Mouse (Mus musculus) small intestine, adult 2 months (tissue): ENCODE data around the gene Prg2. TPM values are rescaled to one million over a fixed set of nuclear protein-coding genes. Genes with fewer than 3 reads are reported as not detected.

Source experiments
- H3K27ac ChIP-seq: fragments of 200-500 bp; 2 replicates; pipeline ENCODE4 v1.5.1; 2012; ENCODE audit warnings: low read depth, low read length, control low read depth, inconsistent platforms; ENCODE audit not compliant: insufficient read depth
- H3K27me3 ChIP-seq: fragments of 200-500 bp; 2 replicates; pipeline ENCODE4 v1.6.1; 2012; ENCODE audit warnings: mild to moderate bottlenecking, moderate library complexity, low read length, inconsistent platforms; ENCODE audit not compliant: control insufficient read depth, insufficient read depth
- H3K36me3 ChIP-seq: fragments of 200-500 bp; 2 replicates; pipeline ENCODE4 v1.6.1; 2012; ENCODE audit warnings: mild to moderate bottlenecking, low read length, control low read depth, inconsistent platforms; ENCODE audit not compliant: control insufficient read depth, insufficient read depth
- H3K4me1 ChIP-seq: fragments of 200-500 bp; 2 replicates; pipeline ENCODE4 v1.6.1; 2012; ENCODE audit warnings: low read length, inconsistent platforms, mixed read lengths; ENCODE audit not compliant: control insufficient read depth, insufficient read depth, insufficient read length
- H3K4me3 ChIP-seq: fragments of 200-500 bp; 2 replicates; pipeline ENCODE4 v1.5.1; 2012; ENCODE audit warnings: low read depth, mild to moderate bottlenecking, control low read depth, inconsistent platforms, low read length, moderate library complexity
- CTCF ChIP-seq: fragments of 200-500 bp; IDR thresholded peaks from 2 replicates; pipeline ENCODE4 v1.5.1; 2012; ENCODE audit warnings: low read depth, mild to moderate bottlenecking, control low read depth, inconsistent platforms, low read length, moderate library complexity, mixed read lengths; ENCODE audit not compliant: insufficient replicate concordance, insufficient read length; ENCODE audit errors: extremely low read depth
- POLR2A ChIP-seq: fragments of 200-500 bp; IDR thresholded peaks from 2 replicates; pipeline ENCODE4 v1.6.1; 2012; ENCODE audit warnings: low read depth, mild to moderate bottlenecking, control low read depth, inconsistent platforms, low read length, moderate library complexity
- WGBS: fragments of 180-500 bp; shearing (Covaris S2); methylation state at CpG from one replicate; pipeline ENCODE4 v1.1.7; 2018; 5-methylcytosine and 5-hydroxymethylcytosine counted together
- polyA plus RNA-seq: library from polyadenylated mRNA; depleted of rRNA; stranded (reverse); fragments of >200 nt; gene quantifications from 2 replicates; pipeline ENCODE4 v1.2.3, GENCODE M21; 2012

The Prg2 gene
- polyA plus RNA-seq, 1 experiment = 0.49 TPM

DNA sequence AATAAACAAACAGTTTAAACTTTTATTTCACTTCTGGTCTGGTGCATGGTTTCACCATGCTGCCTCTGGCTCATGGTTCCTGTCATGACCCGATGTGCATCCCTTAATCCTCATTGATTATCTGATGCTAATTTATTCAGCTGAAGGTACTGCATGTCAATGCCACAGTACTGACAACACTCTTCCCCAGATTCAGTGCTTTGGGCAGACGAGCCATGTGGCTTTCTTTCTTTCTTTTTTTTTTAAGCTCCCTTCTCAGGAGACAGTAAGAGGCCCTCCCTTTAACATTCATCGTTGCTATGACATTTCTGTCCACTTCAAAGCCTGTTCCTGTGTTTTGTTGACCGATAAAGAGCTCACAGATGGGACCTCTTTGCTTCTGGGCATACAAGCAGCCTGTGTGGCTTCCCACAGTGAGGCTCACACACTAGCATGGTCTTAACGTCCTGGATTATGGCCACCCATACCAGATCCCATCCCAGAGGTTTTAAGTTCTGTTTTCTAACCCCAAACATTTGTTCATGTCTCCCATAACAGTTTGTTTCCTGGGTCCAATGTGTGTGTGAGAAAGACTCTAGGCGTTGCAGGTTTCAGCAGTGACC is 17.3 kb upstream of the Prg2 start:
- Histone ChIP-seq H3K4me3 (no peak overlapping the region), H3K36me3 (no peaks in the 10 kb centered on the region), H3K27ac (peak overlapping the region; percentile 69), H3K27me3 (no peaks in the 10 kb centered on the region), H3K4me1 (peaks cover 2% of the 10 kb centered on the region)
- 59% methylated on average over 6 of the region's 6 CpGs for WGBS
- TF ChIP-seq CTCF (no peak), POLR2A (no peak)

DNA sequence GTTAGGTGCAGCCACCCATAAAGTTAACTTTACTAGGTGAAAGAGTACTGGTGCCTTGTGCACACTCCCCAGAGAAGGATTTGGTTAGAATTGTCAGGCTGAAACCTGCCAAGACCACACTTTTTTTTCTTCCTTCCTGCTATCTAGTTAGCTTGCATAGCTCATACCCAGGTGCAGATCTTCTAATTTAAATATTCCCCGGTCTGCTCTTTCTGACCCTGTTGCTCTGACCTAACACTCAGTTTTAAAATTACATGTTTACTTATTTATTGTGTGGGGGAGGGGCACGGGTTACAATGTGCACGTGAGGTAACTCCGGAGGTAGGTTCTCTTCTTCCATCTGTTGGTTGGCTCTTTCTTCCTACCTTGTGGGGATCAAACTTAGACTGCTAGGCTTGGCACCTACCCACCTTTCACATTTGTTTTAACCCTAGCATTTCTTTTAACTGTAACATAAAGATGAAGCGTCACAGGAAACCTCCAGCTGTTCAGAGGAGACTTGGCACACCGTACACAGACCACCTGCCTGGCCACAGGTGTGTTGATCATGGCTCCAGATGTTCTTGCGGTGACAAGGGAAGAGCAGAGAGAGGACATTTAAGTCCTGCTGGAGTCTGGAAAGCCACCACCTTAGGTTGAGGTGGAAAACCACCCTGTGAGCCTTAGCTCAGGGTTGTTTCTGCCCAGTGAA is 16.0 kb upstream of the Prg2 start:
- WGBS = 73% methylated on average over 7 of the region's 7 CpGs

DNA sequence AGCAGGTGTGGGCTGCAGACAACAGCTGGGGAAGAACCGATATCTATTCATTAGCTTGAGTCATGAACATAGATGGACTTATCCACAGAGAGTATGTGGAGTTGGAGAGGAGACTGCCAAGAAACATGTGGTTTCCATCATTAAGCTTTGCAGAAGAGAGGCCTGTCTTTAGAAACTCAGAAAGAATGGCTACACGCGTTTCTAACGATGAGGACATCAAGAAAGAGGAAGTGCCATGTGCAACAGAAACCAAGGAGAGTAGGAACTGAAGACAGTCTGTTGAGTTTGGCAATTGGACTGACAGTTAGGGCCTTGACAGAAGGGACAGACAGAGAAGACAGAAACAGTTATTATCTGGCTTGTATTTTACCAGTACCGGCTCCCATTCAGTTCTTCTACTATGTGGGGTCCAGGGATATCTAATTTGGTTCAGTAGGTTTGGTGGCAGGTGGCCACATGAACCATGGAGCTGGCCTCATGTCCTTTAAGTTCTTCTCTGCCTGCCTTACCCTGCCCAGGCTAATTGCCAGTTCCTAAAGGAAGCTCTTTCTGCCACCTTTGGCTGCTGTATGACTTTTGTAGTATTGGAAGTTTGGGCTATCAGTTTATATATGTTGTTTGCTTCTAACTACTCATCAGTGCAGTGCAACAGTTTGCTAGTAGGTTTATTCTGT is 12.8 kb upstream of the Prg2 start:
- TF ChIP-seq POLR2A = no peak
- TF ChIP-seq CTCF = no peak
- no peaks in the 10 kb centered on the region; the same call in 1 of the 2 replicates for H3K4me1 ChIP-seq
- 77% methylated on average over 5 of the region's 5 CpGs for WGBS
- H3K4me3 ChIP-seq = no peak overlapping the region
- no peak overlapping the region for H3K27ac ChIP-seq
- H3K36me3 ChIP-seq = no peaks in the 10 kb centered on the region
- no peaks in the 10 kb centered on the region for H3K27me3 ChIP-seq

More for the DNA sequence above, 16.0 kb upstream of the Prg2 start:
- H3K4me3 ChIP-seq = no peak overlapping the region
- H3K27me3 ChIP-seq = no peaks in the 10 kb centered on the region
- peak overlapping the region; percentile 70 for H3K27ac ChIP-seq
- H3K36me3 ChIP-seq = no peaks in the 10 kb centered on the region
- TF ChIP-seq CTCF (no peak), POLR2A (no peak)
- peaks cover 2% of the 10 kb centered on the region for H3K4me1 ChIP-seq

DNA sequence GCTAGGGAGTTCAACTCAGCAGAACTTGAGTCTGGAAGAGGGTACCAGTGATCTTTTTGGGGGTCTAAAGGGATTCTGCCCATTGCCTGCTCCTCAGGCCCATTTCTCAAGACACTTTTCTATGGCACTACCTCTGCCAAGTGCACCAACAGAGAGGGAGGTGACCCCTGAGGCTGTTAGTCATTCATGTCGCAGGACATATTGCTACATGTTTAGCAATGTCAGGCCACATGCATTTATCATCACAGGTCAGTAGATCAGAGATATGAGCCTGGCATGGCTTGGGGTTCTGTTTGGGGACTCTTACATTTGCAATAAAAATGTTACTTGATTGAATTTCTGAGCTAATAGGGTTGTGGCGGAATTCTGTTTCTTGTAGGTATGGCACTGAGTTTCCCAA is 4.7 kb upstream of the Prg2 start:
- TF ChIP-seq POLR2A = no peak
- TF ChIP-seq CTCF = no peak
- Histone ChIP-seq H3K27ac (no peak overlapping the region), H3K36me3 (no peaks in the 10 kb centered on the region), H3K27me3 (no peaks in the 10 kb centered on the region), H3K4me3 (no peak overlapping the region), H3K4me1 (no peaks in the 10 kb centered on the region)
- 85% methylated on average over 2 of the region's 2 CpGs for WGBS

DNA sequence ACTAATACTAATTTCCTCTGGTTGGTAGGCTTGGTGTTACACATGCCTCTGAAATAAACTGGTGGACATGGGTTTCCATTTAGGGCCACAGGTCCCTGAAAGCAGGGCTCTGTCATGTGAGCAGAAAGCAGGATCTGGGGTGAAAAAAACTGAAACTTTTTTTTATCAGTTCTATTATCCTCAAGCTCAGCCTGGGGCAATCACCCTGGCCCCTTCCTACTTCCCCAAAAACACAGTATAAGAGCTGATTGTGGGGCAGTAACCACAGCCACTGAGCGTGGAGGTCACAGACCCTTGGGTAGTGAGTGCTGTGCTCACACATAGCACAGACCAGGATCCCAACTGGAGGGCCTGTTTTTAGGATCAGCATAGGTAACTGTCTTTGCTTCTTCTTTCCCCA is 7.7 kb downstream of the Prg2 start, which contains the start of gene Prg3:
Prg3 (plus strand) TSS at position 286 of the 400 bp plus-strand sequence.
- Histone ChIP-seq H3K36me3 (no peaks in the 10 kb centered on the region), H3K27me3 (no peaks in the 10 kb centered on the region), H3K4me1 (no peaks in the 10 kb centered on the region), H3K27ac (no peak within 1 kb of the TSS), H3K4me3 (no peak within 1 kb of the TSS)
- no peak for TF ChIP-seq POLR2A
- 69% methylated on average over 1 of the region's 1 CpGs for WGBS

DNA sequence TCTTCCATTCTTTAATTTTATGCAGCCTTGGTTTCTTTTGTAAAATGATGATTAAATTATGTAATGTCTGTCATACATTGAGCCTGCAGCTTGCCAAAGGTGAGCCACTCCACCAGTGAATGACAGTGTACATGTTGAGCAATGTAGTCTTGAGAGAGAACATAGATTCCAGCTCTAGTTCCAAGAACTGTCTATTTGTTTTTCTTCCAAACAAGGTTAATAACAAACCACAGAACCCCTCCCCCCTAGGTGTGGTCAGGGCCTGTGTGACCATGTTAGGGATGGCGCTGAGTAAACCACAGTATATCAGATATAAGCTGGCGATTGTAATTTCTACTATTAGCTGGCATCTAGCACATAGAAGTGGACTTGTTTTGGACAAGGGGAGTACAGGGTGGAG is 16.1 kb downstream of the Prg2 start:
- H3K4me3 ChIP-seq = no peak overlapping the region
- no peaks in the 10 kb centered on the region for H3K36me3 ChIP-seq
- no peak for TF ChIP-seq POLR2A
- TF ChIP-seq CTCF = no peak
- H3K27ac ChIP-seq = no peak overlapping the region
- no peaks in the 10 kb centered on the region for H3K27me3 ChIP-seq
- H3K4me1 ChIP-seq = no peaks in the 10 kb centered on the region
- 53% methylated on average over 2 of the region's 2 CpGs for WGBS

DNA sequence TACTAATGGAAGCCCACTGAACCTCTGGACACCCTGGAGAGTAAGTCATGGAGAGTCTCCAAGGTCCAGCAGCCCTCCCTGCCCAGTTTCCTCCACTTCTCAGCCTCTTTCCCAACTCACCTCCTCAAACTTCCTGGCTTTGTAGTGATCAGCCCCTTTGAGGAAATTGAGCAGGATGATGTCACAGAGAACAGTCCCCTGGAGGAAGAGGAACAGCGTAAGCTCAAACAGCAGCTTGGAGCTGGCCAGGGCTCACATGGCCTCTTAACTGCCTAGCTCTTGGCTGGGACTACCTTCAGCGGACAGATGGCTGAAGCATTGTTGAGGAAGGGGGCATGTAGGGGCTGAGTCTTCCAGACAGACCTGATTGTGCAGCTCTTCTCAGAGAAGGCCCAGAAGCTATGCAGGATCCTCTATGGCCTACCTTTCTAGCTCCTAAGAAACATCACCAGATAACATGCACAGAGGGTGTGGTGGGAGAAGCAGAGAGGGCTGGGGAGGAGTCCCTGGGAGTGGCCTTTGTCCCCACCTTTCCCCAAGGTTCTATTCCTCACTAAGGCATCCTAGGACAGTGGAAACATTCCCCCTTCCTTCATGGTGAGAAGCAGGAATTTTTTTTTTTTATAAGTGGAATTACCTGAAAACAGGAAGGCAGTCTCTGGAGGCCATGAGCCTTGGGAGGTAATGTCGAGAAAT is 19.4 kb downstream of the Prg2 start:
- no peaks in the 10 kb centered on the region for H3K27me3 ChIP-seq
- H3K27ac ChIP-seq = no peak overlapping the region
- TF ChIP-seq POLR2A (no peak), CTCF (no peak)
- WGBS = 63% methylated on average over 3 of the region's 3 CpGs
- H3K36me3 ChIP-seq = no peaks in the 10 kb centered on the region
- H3K4me1 ChIP-seq = no peaks in the 10 kb centered on the region
- no peak overlapping the region for H3K4me3 ChIP-seq
